Mouse (Mus musculus) midbrain, embryonic 16.5 days (tissue): Measurements from ENCODE around the gene Add3. TPM values are rescaled to one million over a fixed set of nuclear protein-coding genes. Genes with fewer than 3 reads are reported as not detected.

Source experiments
- ATAC-seq: fragments of 200-750 bp; cut with Nextera tagmentation; 2 replicates; pipeline ENCODE4 v1.8.0; 2017; ENCODE audit warnings: moderate TSS enrichment
- H3K27ac ChIP-seq: fragments of 300-500 bp; sonication (generic); 2 replicates; pipeline ENCODE4 v1.5.1; 2014; ENCODE audit warnings: mild to moderate bottlenecking, low read length, mixed read lengths
- H3K27me3 ChIP-seq: fragments of 300-500 bp; sonication (generic); 2 replicates; pipeline ENCODE4 v1.6.1; 2014; ENCODE audit warnings: low read depth, low read length, mixed read lengths; ENCODE audit not compliant: control insufficient read depth, insufficient read depth
- H3K36me3 ChIP-seq: fragments of 300-500 bp; sonication (generic); 2 replicates; pipeline ENCODE4 v1.6.1; 2014; ENCODE audit warnings: mild to moderate bottlenecking, low read length, moderate library complexity, mixed read lengths; ENCODE audit not compliant: control insufficient read depth, insufficient read depth
- H3K4me1 ChIP-seq: fragments of 300-500 bp; sonication (generic); 2 replicates; pipeline ENCODE4 v1.6.1; 2014; ENCODE audit warnings: mild to moderate bottlenecking, low read length, mixed read lengths; ENCODE audit not compliant: control insufficient read depth, insufficient read depth
- H3K4me2 ChIP-seq: fragments of 300-500 bp; sonication (generic); 2 replicates; pipeline ENCODE4 v1.6.1; 2014; ENCODE audit warnings: mild to moderate bottlenecking, low read length, mixed read lengths
- H3K4me3 ChIP-seq: fragments of 300-500 bp; sonication (generic); 2 replicates; pipeline ENCODE4 v1.5.1; 2014; ENCODE audit warnings: low read depth, mild to moderate bottlenecking, low read length, moderate library complexity, mixed read lengths
- H3K9ac ChIP-seq: fragments of 300-500 bp; sonication (generic); 2 replicates; pipeline ENCODE4 v1.6.1; 2014; ENCODE audit warnings: low read depth, low read length, mixed read lengths
- H3K9me3 ChIP-seq: fragments of 300-500 bp; sonication (generic); replicated peaks from 2 replicates; pipeline ENCODE4 v1.6.1; 2014; ENCODE audit warnings: mild to moderate bottlenecking, low read length, mixed read lengths; ENCODE audit not compliant: control insufficient read depth, poor library complexity, severe bottlenecking
- whole genome bisulfite sequencing: fragments of 180-500 bp; shearing (Covaris S2); extraction: QIAGEN DNeasy Blood & Tissue Kit; methylation state at CpG from one replicate; pipeline ENCODE4 v1.1.7; 2014; 5-methylcytosine and 5-hydroxymethylcytosine counted together
- polyA plus RNA-seq: library from polyadenylated mRNA; unstranded; fragments of >200 nt; fragmentation: Nextera tagmentation; extraction: Ambion mirVana; gene quantifications from 2 replicates; pipeline ENCODE4 v1.2.1, GENCODE M21; 2015

The Add3 gene
- polyA plus RNA-seq, 1 experiment from 2014 or later: 35.7 TPM

- Histone ChIP-seq H3K4me2 (no peak overlapping the region), H3K36me3 (no peaks in the 10 kb centered on the region), H3K4me3 (no peak overlapping the region), H3K9ac (no peak overlapping the region), H3K9me3 (no peaks in the 10 kb centered on the region), H3K27me3 (no peaks in the 10 kb centered on the region), H3K4me1 (peaks cover 11% of the 10 kb centered on the region), H3K27ac (no peak overlapping the region)
- 83% methylated on average over 5 of the region's 5 CpGs for WGBS
- ATAC-seq: no peak
Measured at GRCm38 (mm10) chr19:53184911-53185310, 44.7 kb downstream of the Add3 start.

GRCm38 (mm10) chr19:53185486-53186134 lies 45.4 kb downstream of the Add3 start:
- Histone ChIP-seq H3K9me3 (no peaks in the 10 kb centered on the region), H3K4me1 (peaks cover 11% of the 10 kb centered on the region), H3K9ac (no peak overlapping the region), H3K27me3 (no peaks in the 10 kb centered on the region), H3K36me3 (no peaks in the 10 kb centered on the region), H3K4me3 (no peak overlapping the region), H3K4me2 (no peak overlapping the region), H3K27ac (no peak overlapping the region)
- no peak for ATAC-seq
- WGBS: 72% methylated on average over 8 of the region's 8 CpGs

- H3K36me3 ChIP-seq: no peaks in the 10 kb centered on the region
- H3K9me3 ChIP-seq: no peaks in the 10 kb centered on the region
- WGBS: 91% methylated on average over 4 of the region's 4 CpGs
- peaks cover 4% of the 10 kb centered on the region for H3K4me1 ChIP-seq
- no peak overlapping the region for H3K27ac ChIP-seq
- H3K27me3 ChIP-seq: no peaks in the 10 kb centered on the region
- no peak overlapping the region for H3K4me2 ChIP-seq
- no peak for ATAC-seq
- H3K4me3 ChIP-seq: no peak overlapping the region
- no peak overlapping the region for H3K9ac ChIP-seq
Measured at GRCm38 (mm10) chr19:53186456-53186855, 46.2 kb downstream of the Add3 start.

GRCm38 (mm10) chr19:53187533-53187932 lies 47.3 kb downstream of the Add3 start:
- no peak overlapping the region for H3K4me3 ChIP-seq
- no peak overlapping the region for H3K27ac ChIP-seq
- 0 out of 2 replicates have a peak, but pooled peaks cover 2% of the 10 kb centered on the region for H3K4me1 ChIP-seq
- ATAC-seq: no peak
- H3K27me3 ChIP-seq: no peaks in the 10 kb centered on the region
- no peak overlapping the region for H3K9ac ChIP-seq
- H3K4me2 ChIP-seq: no peak overlapping the region
- no peaks in the 10 kb centered on the region for H3K9me3 ChIP-seq
- 80% methylated on average over 7 of the region's 7 CpGs for WGBS
- no peaks in the 10 kb centered on the region for H3K36me3 ChIP-seq

DNA sequence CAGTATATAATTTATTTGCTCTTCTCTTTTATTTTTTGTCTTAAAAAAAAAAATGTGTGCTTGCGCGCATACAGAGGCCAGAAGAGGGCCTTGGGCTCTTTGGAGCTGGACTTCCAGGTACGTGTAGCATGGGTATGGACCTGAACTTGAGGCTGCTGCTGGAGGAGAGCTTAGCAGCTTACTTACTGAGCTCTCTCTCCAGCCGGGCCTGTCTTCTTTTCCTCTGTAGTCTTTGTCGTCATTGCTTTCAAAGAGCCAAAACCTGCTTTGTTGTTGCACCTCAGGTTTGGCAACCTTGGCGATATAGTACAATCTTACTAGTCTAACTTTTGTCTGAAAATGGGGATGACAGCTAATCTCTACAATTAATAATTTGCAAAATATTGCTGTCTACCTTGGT lies 47.9 kb downstream of the Add3 start:
- WGBS: 78% methylated on average over 6 of the region's 6 CpGs
- no peaks in the 10 kb centered on the region for H3K36me3 ChIP-seq
- no peaks in the 10 kb centered on the region for H3K9me3 ChIP-seq
- H3K4me1 ChIP-seq: 0 out of 2 replicates have a peak, but pooled peaks cover 2% of the 10 kb centered on the region
- H3K27me3 ChIP-seq: no peaks in the 10 kb centered on the region
- H3K4me2 ChIP-seq: no peak overlapping the region
- no peak overlapping the region for H3K4me3 ChIP-seq
- no peak overlapping the region for H3K27ac ChIP-seq
- ATAC-seq: no peak
- H3K9ac ChIP-seq: no peak overlapping the region

DNA sequence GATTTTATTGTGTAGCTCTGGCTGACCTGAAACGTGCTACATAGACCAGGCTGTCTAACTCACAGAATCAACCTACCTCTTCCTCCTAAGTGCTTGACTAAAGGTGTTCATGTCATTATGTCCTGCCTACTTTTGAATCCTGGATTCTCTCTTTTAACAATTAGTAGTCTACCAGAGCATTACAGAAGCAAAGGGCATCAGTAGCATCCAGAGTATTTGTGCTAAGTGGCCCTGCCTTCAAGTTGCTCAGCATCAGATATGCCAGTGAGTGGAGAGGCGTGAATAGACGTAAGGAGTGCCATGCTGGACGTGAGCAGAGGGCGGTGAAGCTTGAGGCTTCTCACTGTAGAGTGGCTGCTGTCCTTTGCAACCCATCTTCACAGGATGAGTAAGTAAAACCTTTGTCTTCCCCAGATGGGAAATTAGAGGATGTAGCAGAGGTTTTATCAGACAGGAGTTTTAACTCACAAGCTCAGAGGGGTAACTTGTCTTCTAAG lies 48.5 kb downstream of the Add3 start:
- 84% methylated on average over 5 of the region's 5 CpGs for WGBS
- ATAC-seq: no peak
- Histone ChIP-seq H3K27me3 (no peaks in the 10 kb centered on the region), H3K9ac (no peak overlapping the region), H3K4me3 (no peak overlapping the region), H3K9me3 (no peaks in the 10 kb centered on the region), H3K4me1 (0 out of 2 replicates have a peak, but pooled peaks cover 2% of the 10 kb centered on the region), H3K36me3 (no peaks in the 10 kb centered on the region), H3K4me2 (no peak overlapping the region), H3K27ac (no peak overlapping the region)

GRCm38 (mm10) chr19:53189736-53190135 lies 49.5 kb downstream of the Add3 start:
- 0 out of 2 replicates have a peak, but pooled peaks cover 2% of the 10 kb centered on the region for H3K4me1 ChIP-seq
- no peaks in the 10 kb centered on the region for H3K36me3 ChIP-seq
- H3K27me3 ChIP-seq: no peaks in the 10 kb centered on the region
- no peaks in the 10 kb centered on the region for H3K9me3 ChIP-seq
- no peak overlapping the region for H3K27ac ChIP-seq
- 85% methylated on average over 3 of the region's 3 CpGs for WGBS
- H3K4me3 ChIP-seq: no peak overlapping the region
- H3K4me2 ChIP-seq: no peak overlapping the region
- no peak for ATAC-seq
- H3K9ac ChIP-seq: no peak overlapping the region

DNA sequence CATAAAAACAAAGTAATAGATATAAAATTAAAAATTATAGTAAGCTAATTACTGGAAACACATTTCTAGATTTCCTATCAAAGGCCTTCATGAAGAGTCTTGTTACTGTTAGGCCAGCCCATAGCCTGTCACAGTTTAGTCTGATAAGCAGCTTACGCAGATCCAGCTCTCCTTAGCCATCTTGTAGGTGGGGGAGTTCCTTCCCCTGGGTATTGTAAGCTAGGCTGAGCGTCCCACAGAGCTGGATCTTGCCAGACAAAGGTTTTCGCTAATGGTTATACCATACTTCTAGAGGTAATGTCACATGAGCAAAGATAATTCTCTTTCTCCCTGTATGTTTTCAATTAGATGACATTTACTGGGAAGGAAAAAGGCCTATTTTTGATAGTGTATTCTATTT lies 50.0 kb downstream of the Add3 start:
- Histone ChIP-seq H3K9ac (no peak overlapping the region), H3K4me1 (0 out of 2 replicates have a peak, but pooled peaks cover 2% of the 10 kb centered on the region), H3K4me2 (no peak overlapping the region), H3K27ac (no peak overlapping the region), H3K36me3 (no peaks in the 10 kb centered on the region), H3K4me3 (no peak overlapping the region), H3K27me3 (no peaks in the 10 kb centered on the region), H3K9me3 (no peaks in the 10 kb centered on the region)
- WGBS: 63% methylated on average over 3 of the region's 3 CpGs
- no peak for ATAC-seq

DNA sequence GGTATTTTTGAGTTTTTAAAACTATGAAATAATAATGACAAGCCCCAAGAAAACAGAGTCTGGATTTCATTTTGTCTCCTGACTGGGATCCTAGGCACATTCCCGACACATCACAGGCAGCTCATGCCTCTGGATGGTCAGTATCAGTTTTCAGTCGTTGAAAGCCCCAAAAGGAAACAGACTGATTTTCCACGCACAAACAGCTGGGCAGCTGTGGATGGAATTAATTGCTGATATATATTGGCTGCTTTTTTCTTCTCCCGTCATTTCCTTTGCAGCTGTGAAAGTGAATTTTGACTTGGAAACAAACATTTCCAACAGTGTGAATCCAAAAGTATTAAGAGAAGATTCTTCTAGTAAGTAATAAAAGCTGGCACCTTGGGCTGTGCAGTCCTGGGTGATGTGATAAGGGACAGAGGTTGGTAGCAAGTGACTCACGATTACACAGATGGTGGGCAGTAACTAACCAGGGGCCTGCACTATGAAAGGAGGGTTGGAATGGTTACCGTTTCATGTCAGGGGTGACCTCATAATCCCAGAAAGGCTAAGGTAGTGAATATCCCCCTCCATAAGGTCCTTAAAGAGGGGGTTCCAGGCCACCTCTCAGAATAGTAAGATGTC lies 51.7 kb downstream of the Add3 start:
- Histone ChIP-seq H3K36me3 (no peaks in the 10 kb centered on the region), H3K27ac (no peak overlapping the region), H3K4me1 (0 out of 2 replicates have a peak, but pooled peaks cover 2% of the 10 kb centered on the region), H3K4me3 (no peak overlapping the region), H3K9ac (no peak overlapping the region), H3K9me3 (no peaks in the 10 kb centered on the region), H3K4me2 (no peak overlapping the region), H3K27me3 (no peaks in the 10 kb centered on the region)
- no peak for ATAC-seq
- WGBS: 83% methylated on average over 6 of the region's 6 CpGs
